Mouse (Mus musculus): ENCODE measurements at regions not wholly inside any gene's neighbourhood (a gene's known extent, or its start where the extent isn't known, plus 50 kb on each side); places are given as distances from the start of the nearest gene placed in this dataset.

DNA sequence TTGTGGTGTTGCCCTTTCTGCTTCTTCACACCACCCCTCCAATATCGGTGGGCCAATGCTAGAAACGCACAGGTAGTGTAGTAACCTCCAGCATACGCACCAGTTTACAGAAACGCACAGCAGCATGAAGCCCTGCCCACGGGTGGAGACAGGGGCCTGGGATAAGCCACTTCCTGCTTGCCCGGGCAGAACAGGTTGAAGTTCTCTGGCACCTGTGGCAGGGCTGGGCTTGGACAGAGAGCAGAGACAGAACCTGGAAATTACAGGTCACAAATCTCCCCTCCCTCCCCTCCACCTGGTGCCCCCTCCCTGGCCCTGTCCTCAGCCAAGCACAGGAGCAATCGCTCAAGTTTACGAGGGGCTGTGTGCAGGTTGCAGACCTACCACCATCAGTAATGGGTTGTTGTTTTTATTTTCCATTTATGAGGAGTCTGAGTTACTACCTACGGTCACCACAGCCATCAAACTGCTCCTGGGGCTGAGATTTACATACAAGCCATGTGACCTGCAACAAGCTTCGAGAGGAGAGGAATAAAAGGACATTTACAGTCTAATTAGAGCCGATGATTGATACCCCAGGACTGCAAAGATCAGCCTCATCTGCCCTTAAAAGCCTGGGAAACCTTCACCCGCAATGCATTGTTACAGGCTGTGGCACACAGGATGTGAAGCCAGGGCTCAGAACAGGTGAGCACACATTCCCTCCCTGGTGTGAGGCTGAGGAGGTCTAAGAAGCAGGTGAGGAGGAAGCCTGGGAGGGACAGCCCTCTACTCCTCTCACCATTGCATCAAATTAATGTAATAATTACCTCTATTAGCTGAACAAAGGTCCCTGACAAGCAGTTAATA lies 93.2 kb downstream of the Gm826 start:
- H3K27me3 ChIP-seq (ENCODE audit: insufficient read depth, low read length): no peaks in the 10 kb centered on the region
- DNase-seq: no peak
- H3K4me3 ChIP-seq (ENCODE audit: low read depth, low read length): no peak overlapping the region
- H3K27ac ChIP-seq (ENCODE audit: low read depth): no peak overlapping the region
- peaks cover under 1% of the 10 kb centered on the region; the same call in 1 of the 2 replicates for H3K4me1 ChIP-seq (ENCODE audit: insufficient read depth)
- H3K9ac ChIP-seq: no peak overlapping the region
- no peaks in the 10 kb centered on the region for H3K9me3 ChIP-seq (ENCODE audit: low read depth, low read length)
- no peak for ATAC-seq (ENCODE audit: insufficient read depth)
- no peaks in the 10 kb centered on the region for H3K36me3 ChIP-seq (ENCODE audit: insufficient read depth)
- H3K4me2 ChIP-seq: no peak overlapping the region
- 71% methylated on average over 12 of the region's 12 CpGs for WGBS
- no peak for TF ChIP-seq CTCF (IDR thresholded peaks at IDR 0.05; ENCODE audit: low read depth)

DNA sequence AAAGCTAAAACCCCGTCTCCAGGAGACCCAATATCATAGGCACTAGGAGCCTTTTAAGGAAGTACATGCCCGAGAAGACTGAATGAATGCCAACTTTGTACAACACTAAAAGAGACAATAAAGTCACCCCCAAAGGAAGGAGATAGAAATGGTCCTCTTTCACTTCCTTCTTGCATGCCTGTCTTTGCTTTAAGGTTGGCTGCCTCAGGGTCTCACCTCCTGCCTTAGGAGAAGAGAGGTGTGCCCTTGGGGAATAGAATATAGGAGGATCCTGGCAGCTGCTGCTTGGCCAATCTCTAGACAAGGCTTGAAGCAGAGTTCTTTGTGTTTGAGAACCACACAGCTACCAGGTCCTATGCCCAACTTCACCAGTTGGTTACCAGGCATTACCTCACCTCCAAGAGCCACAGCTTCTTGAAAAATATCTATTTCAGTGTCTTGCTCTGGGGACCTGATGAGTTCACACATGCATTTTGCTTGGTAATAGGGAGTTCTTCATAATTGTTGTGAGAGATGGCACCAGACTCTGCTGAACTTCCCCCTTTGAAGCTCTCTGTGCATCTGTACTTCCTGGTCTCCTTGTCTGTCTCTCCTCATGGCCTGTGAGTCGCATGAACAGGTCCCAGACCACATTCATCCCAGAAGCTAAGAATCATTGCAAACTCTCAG lies 96.4 kb downstream of the Gm826 start:
- DNase-seq (no peak), ATAC-seq (ENCODE audit: insufficient read depth) (no peak)
- no peak overlapping the region for H3K4me3 ChIP-seq (ENCODE audit: low read depth, low read length)
- H3K9ac ChIP-seq: no peak overlapping the region
- no peak overlapping the region for H3K4me2 ChIP-seq
- no peaks in the 10 kb centered on the region for H3K27me3 ChIP-seq (ENCODE audit: insufficient read depth, low read length)
- 81% methylated on average over 3 of the region's 3 CpGs for WGBS
- H3K36me3 ChIP-seq (ENCODE audit: insufficient read depth): no peaks in the 10 kb centered on the region
- TF ChIP-seq CTCF (IDR thresholded peaks at IDR 0.05; ENCODE audit: low read depth): no peak
- no peaks in the 10 kb centered on the region for H3K4me1 ChIP-seq (ENCODE audit: insufficient read depth)
- no peak overlapping the region for H3K27ac ChIP-seq (ENCODE audit: low read depth)
- no peaks in the 10 kb centered on the region for H3K9me3 ChIP-seq (ENCODE audit: low read depth, low read length)

DNA sequence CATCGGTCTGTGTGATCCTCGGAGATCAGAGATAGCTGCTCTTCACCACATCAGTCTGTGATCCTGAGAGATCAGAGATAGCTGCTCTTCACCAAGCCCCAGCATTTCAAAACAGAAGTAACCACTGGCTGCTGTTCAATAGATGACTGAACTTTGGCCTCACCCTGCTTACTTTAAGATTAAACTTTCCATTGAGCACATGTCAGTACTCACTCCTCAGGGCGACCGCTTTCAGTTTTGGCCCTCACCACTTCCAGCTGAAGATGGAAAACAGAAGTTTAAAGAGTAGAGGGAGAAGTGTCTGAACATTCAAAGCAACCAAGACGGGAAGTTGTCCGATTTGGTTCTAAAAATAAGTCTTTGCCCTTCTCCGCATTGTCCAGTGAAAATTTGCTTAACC lies 97.2 kb downstream of the Gm826 start:
- Histone ChIP-seq H3K4me2 (no peak overlapping the region), H3K36me3 (ENCODE audit: insufficient read depth) (no peaks in the 10 kb centered on the region), H3K9ac (no peak overlapping the region), H3K4me1 (ENCODE audit: insufficient read depth) (no peaks in the 10 kb centered on the region), H3K27me3 (ENCODE audit: insufficient read depth, low read length) (no peaks in the 10 kb centered on the region), H3K9me3 (ENCODE audit: low read depth, low read length) (no peaks in the 10 kb centered on the region), H3K27ac (ENCODE audit: low read depth) (no peak overlapping the region), H3K4me3 (ENCODE audit: low read depth, low read length) (no peak overlapping the region)
- ATAC-seq (ENCODE audit: insufficient read depth) (no peak), DNase-seq (peak; percentile 33)
- WGBS: 48% methylated on average over 7 of the region's 7 CpGs
- no peak for TF ChIP-seq CTCF (IDR thresholded peaks at IDR 0.05; ENCODE audit: low read depth)

DNA sequence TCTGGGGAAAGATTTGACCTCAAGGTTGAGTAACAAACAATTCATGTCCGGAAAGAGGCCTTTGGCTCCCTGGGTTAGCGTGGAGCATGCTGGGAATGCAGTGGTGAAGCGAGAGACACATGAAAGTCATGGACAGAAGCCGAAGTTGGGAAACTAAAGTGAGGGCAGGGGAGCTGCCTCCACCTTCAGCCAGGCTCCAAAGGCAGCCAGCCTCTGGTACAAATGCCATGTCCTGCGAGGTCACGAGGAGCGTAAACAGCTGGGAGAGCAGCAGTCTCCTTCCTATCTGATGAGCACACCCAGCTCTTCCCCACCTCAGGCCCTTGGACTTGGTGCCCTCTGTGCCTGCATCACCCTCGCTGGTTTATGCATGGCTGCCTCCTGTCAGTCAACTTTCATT lies 103.2 kb downstream of the Gm826 start:
- H3K4me2 ChIP-seq: no peak overlapping the region
- H3K9me3 ChIP-seq (ENCODE audit: low read depth, low read length): no peaks in the 10 kb centered on the region
- H3K9ac ChIP-seq: no peak overlapping the region
- no peaks in the 10 kb centered on the region for H3K27me3 ChIP-seq (ENCODE audit: insufficient read depth, low read length)
- ATAC-seq (ENCODE audit: insufficient read depth) (no peak), DNase-seq (no peak)
- 61% methylated on average over 8 of the region's 8 CpGs for WGBS
- H3K36me3 ChIP-seq (ENCODE audit: insufficient read depth): no peaks in the 10 kb centered on the region
- no peaks in the 10 kb centered on the region for H3K4me1 ChIP-seq (ENCODE audit: insufficient read depth)
- H3K27ac ChIP-seq (ENCODE audit: low read depth): no peak overlapping the region
- TF ChIP-seq CTCF (IDR thresholded peaks at IDR 0.05; ENCODE audit: low read depth): no peak
- H3K4me3 ChIP-seq (ENCODE audit: low read depth, low read length): no peak overlapping the region

DNA sequence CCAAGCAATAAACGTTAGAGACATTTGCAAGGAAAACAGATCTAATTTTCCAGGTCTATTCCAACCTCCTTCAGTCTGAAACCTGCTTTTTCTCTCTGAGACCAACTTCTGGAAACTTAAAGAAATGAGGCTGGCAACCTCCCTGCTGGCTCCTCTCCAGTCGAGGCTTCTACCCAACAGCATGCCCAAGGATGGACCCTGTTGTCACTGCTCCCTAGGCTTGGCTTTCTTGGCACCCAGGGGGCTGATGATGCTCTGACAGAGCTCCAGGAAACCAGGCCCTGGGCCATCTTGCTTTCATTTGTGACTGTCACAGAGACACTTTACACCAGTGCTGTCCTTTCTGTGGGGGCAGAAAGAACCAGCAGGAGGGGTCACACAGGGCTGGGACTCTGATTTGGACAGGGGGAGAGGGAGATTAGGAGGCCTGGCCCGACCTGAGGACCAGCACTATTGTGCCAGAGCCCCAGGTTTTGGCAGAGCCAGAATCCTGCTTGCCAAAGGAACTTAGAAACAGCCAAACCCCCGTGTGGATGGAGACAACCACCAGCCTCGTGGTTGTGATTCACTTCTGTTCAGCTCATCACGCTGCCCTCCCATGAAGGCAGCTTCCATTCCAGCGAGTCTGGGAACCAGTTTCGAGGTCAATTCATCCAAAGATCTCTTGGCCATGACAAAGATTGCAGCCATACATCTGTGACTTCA lies 105.5 kb downstream of the Gm826 start:
- no peak overlapping the region for H3K4me3 ChIP-seq (ENCODE audit: low read depth, low read length)
- no peak overlapping the region for H3K9ac ChIP-seq
- H3K36me3 ChIP-seq (ENCODE audit: insufficient read depth): no peaks in the 10 kb centered on the region
- no peak overlapping the region for H3K27ac ChIP-seq (ENCODE audit: low read depth)
- no peaks in the 10 kb centered on the region for H3K27me3 ChIP-seq (ENCODE audit: insufficient read depth, low read length)
- H3K4me1 ChIP-seq (ENCODE audit: insufficient read depth): no peaks in the 10 kb centered on the region
- no peaks in the 10 kb centered on the region for H3K9me3 ChIP-seq (ENCODE audit: low read depth, low read length)
- DNase-seq (no peak), ATAC-seq (ENCODE audit: insufficient read depth) (no peak)
- TF ChIP-seq CTCF (IDR thresholded peaks at IDR 0.05; ENCODE audit: low read depth): no peak
- no peak overlapping the region for H3K4me2 ChIP-seq
- WGBS: 71% methylated on average over 8 of the region's 8 CpGs

DNA sequence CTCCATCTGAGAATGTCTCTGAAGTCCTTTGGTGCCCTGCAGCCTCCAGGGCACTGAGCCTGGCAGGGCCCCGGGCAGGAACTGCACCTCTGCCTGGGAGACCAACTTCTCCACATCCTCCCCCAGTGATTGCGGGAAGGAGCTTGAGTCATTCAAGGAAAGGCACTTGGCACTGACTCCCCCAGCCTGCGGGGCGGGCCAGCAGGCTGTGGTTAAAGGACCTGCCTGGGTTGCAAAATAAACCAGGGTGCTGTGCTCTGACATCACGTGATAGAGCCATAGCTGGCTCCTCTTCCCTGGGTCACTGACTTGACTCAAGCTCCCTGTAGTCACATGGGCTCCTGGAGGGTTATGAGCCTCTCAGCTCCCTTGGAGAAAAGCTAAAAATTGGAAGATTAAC lies 108.5 kb downstream of the Gm826 start:
- Histone ChIP-seq H3K27ac (ENCODE audit: low read depth) (no peak overlapping the region), H3K27me3 (ENCODE audit: insufficient read depth, low read length) (no peaks in the 10 kb centered on the region), H3K36me3 (ENCODE audit: insufficient read depth) (no peaks in the 10 kb centered on the region), H3K4me3 (ENCODE audit: low read depth, low read length) (no peak overlapping the region), H3K4me2 (no peak overlapping the region), H3K4me1 (ENCODE audit: insufficient read depth) (no peaks in the 10 kb centered on the region), H3K9ac (no peak overlapping the region), H3K9me3 (ENCODE audit: low read depth, low read length) (no peaks in the 10 kb centered on the region)
- ATAC-seq (ENCODE audit: insufficient read depth) (no peak), DNase-seq (no peak)
- 72% methylated on average over 5 of the region's 5 CpGs for WGBS
- no peak for TF ChIP-seq CTCF (IDR thresholded peaks at IDR 0.05; ENCODE audit: low read depth)

DNA sequence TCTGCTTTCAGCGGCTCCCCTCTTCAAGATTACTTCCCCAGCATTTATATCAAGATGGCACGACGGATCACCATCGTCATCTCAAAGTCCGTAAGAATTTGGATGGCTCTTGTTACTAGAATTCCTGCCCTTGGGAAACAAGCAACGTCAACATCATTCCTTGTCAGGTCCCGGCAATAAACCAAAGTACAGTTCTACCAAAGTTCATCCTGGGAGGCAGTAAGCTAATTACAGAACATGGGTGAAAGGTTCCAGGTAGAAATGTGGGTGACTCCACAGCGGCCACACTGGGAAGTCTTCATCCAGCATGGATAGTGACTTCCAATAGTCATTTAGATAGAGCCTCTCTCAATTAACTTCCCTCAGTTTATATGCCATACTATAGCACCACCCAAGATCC lies 110.6 kb downstream of the Gm826 start:
- Histone ChIP-seq H3K9ac (no peak overlapping the region), H3K9me3 (ENCODE audit: low read depth, low read length) (no peaks in the 10 kb centered on the region), H3K4me1 (ENCODE audit: insufficient read depth) (no peaks in the 10 kb centered on the region), H3K4me3 (ENCODE audit: low read depth, low read length) (no peak overlapping the region), H3K36me3 (ENCODE audit: insufficient read depth) (no peaks in the 10 kb centered on the region), H3K27ac (ENCODE audit: low read depth) (no peak overlapping the region), H3K4me2 (no peak overlapping the region), H3K27me3 (ENCODE audit: insufficient read depth, low read length) (no peaks in the 10 kb centered on the region)
- 80% methylated on average over 8 of the region's 8 CpGs for WGBS
- DNase-seq (no peak), ATAC-seq (ENCODE audit: insufficient read depth) (no peak)
- TF ChIP-seq CTCF (IDR thresholded peaks at IDR 0.05; ENCODE audit: low read depth): no peak

Data from lung, embryonic 14.5 days (tissue).